Mouse (Mus musculus): Measurements from ENCODE around the gene Gm6370.
A peak's percentile ranks its signal among the peaks of the same experiment; 100 is the strongest.
"Not testable (repeated sequence)": the region's sequence is repeated elsewhere in the genome, so short reads cannot be mapped to it uniquely, and the experiment has no call there.

Gm6370 gene

DNA sequence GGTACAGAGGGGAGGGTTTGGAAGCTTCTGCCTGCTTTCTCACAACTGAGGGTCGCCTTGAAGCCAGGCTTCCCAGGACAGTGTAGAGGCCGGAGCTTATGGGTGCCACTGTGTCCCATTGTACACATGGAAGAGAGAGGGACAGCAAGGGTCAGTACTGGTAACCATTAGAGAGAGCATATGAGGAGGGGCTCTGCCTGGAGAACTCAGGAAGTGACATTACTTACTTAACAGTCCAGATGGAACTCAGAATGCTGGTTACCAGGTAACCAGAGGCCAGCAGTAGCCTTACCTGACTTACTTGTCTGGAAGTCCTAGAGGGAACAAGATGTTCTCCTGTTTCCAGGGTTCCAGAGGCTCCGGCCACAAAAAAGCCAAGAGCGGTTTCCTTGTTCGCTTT lies at the start of gene Gm6370:
Gene Gm6370 (plus strand): TSS at position 301 of the 400 bp plus-strand sequence.
- not testable (repeated sequence) for DNase-seq

DNA sequence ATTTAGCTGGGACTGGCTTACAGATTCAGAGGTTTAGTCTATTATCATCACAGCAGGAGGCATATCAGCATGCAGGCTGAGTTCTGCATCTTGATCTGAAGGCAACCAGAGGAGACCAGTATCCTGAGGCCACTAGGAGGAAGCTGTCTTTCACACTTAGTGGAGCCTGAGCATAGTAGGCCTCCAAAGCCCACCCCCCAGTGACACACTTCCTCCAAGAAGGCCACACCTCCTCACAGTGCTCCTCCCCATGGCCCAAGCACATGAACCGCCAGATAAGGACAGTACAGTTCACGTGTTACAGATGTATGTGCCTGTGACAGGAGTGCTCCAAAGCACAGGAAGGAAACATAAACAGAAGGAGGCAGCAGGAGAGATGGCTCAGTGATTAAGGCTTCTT lies 48.4 kb upstream of the Gm6370 start:
- no peak for DNase-seq

- no peak for DNase-seq
Observed at GRCm38 (mm10) chr5:146446633-146447032, 44.5 kb upstream of the Gm6370 start.

GRCm38 (mm10) chr5:146451592-146452254 lies 39.4 kb upstream of the Gm6370 start:
- DNase-seq: no peak

GRCm38 (mm10) chr5:146453556-146453955 lies 37.6 kb upstream of the Gm6370 start:
- no peak for DNase-seq

- no peak for DNase-seq
Observed at GRCm38 (mm10) chr5:146461612-146462011, 29.6 kb upstream of the Gm6370 start.

DNA sequence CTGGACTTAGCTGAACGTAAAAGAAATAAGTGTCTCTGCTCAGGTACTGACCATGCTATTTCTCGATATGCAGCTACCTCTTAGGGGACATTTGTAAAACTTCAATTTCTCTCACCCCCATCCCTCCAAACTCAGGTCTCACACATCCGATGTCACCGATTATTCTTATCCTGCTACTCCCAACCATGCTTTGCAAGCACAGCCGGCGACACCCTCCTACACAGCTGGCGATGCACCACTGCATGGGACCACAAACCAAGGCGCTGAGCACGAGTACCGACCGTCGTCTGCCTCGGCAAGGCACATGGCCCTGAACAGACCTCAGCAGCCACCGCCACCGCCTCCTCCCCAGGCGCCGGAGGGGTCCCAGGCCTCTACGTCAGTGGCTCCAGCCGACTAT lies 24.5 kb upstream of the Gm6370 start:
- no peak for DNase-seq

GRCm38 (mm10) chr5:146468311-146468710 lies 22.9 kb upstream of the Gm6370 start:
- no peak for DNase-seq

DNA sequence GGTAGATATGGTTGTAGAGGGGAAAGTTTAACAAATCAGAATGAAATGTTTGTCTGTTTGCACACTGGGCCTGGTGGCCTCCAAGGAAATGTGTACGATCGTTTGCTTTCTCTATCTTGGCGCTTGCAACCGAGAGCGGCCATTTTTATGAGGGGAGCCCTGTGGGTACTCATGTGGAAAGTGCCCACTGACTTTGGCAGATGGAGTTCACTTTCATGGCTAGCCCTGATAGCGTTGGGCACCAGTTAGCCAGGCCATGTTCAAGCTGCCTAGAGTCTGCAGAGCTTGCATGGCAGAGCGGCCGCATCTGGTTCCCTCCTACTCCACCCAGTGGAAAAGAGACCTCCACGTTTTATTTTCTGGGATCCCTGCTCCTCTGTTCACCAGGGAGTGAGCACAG lies 20.3 kb upstream of the Gm6370 start:
- DNase-seq: no peak

DNA sequence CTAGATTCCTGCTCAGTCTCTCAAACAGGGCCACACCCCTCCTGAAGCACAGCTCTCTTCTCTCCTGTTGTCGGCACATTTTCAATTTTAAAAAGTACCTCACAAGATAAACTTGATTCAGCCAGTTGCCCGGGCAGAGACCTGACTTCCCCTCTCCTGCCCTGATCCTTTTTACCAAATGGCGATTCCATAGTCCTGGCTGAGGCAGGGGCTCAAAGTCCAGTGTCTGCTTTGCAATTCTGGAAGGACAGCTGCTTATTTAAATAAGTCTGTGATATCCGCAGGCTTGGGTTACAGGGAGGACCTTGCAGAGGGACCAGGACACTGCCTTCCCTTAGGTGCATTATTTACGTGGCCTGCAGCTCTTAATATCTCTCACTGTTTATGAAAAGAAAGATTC lies 19.9 kb upstream of the Gm6370 start:
- no peak for DNase-seq

GRCm38 (mm10) chr5:146471821-146472220 lies 19.3 kb upstream of the Gm6370 start:
- DNase-seq: no peak

- DNase-seq: peak; percentile 25
Observed at GRCm38 (mm10) chr5:146479564-146479963, 11.6 kb upstream of the Gm6370 start.

- not testable (repeated sequence) for DNase-seq
Observed at GRCm38 (mm10) chr5:146481665-146482064, 9.5 kb upstream of the Gm6370 start, which contains the start of gene Gm6408. Gm6408 (plus strand) TSS chr5:146481965.

DNA sequence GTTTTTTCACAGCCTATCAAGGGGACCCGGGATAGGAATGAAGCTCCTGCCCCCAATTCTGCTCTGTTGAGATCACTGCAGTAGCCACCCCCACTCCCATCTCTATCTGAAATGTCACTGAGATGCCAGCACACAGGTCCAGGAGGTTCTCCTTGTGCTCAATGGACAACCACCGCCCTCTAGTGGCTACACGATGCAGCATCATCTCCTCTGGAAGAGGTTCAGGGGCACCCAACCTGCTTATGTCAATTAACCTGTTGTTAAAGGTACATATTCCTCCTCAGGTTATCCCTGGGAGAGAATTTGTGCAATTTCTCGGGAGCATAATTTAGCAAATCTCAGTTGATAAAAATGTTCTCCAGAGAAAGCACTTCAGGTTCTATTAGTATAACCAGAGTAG lies 2.2 kb upstream of the Gm6370 start:
- DNase-seq: peak; percentile 24

DNA sequence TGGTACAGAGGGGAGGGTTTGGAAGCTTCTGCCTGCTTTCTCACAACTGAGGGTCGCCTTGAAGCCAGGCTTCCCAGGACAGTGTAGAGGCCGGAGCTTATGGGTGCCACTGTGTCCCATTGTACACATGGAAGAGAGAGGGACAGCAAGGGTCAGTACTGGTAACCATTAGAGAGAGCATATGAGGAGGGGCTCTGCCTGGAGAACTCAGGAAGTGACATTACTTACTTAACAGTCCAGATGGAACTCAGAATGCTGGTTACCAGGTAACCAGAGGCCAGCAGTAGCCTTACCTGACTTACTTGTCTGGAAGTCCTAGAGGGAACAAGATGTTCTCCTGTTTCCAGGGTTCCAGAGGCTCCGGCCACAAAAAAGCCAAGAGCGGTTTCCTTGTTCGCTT lies 10.9 kb downstream of the Gm6370 start, which contains the start of gene 4930449I24Rik:
Gene 4930449I24Rik (plus strand): TSS at position 301 of the 400 bp plus-strand sequence.
- DNase-seq: not testable (repeated sequence)

DNA sequence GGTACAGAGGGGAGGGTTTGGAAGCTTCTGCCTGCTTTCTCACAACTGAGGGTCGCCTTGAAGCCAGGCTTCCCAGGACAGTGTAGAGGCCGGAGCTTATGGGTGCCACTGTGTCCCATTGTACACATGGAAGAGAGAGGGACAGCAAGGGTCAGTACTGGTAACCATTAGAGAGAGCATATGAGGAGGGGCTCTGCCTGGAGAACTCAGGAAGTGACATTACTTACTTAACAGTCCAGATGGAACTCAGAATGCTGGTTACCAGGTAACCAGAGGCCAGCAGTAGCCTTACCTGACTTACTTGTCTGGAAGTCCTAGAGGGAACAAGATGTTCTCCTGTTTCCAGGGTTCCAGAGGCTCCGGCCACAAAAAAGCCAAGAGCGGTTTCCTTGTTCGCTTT lies 22.7 kb downstream of the Gm6370 start, which contains the start of gene Gm3402:
Gene Gm3402 (plus strand): TSS at position 301 of the 400 bp plus-strand sequence.
- DNase-seq: not testable (repeated sequence)

- DNase-seq: not testable (repeated sequence)
Observed at GRCm38 (mm10) chr5:146525501-146525900, 34.3 kb downstream of the Gm6370 start, which contains the start of gene Gm3404. Gm3404 (plus strand) TSS chr5:146525801.

DNA sequence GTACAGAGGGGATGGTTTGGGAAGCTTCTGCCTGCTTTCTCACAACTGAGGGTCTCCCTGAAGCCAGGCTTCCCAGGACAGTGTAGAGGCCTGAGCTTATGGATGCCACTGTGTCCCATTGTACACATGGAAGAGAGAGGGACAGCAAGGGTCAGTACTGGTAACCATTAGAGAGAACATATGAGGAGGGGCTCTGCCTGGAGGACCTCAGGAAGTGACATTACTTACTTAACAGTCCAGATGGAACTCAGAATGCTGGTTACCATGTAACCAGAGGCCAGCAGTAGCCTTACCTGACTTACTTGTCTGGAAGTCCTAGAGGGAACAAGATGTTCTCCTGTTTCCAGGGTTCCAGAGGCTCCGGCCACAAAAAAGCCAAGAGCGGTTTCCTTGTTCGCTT lies 46.2 kb downstream of the Gm6370 start, which contains the start of gene Gm3409:
Gene Gm3409 (plus strand): TSS at position 301 of the 400 bp plus-strand sequence.
- not testable (repeated sequence) for DNase-seq
